Mouse (Mus musculus) lung, postnatal 0 days (tissue): ENCODE data around the gene Iqcf3. TPM values are rescaled to one million over a fixed set of nuclear protein-coding genes. Genes with fewer than 3 reads are reported as not detected.

ENCODE experiments used
- ATAC-seq: fragments of 200-750 bp; cut with Nextera tagmentation; 2 replicates; pipeline ENCODE4 v1.8.0; 2017; ENCODE audit warnings: moderate library complexity
- DNase-seq: peaks from one replicate; pipeline ENCODE4 v3.0.0-alpha.2; 2016; ENCODE audit warnings: low spot score
- H3K27ac ChIP-seq: fragments of 300-500 bp; sonication (generic); 2 replicates; pipeline ENCODE4 v1.5.1; 2014; ENCODE audit warnings: antibody characterized with exemption, mild to moderate bottlenecking, low read length, mixed read lengths
- H3K27me3 ChIP-seq: fragments of 300-500 bp; sonication (generic); replicated peaks from 2 replicates; pipeline ENCODE4 v1.6.1; 2014; ENCODE audit warnings: low read length, mixed read lengths; ENCODE audit not compliant: insufficient read depth
- H3K36me3 ChIP-seq: fragments of 300-500 bp; sonication (generic); 2 replicates; pipeline ENCODE4 v1.6.1; 2014; ENCODE audit warnings: low read length, mixed read lengths; ENCODE audit not compliant: insufficient read depth
- H3K4me1 ChIP-seq: fragments of 300-500 bp; sonication (generic); 2 replicates; pipeline ENCODE4 v1.6.1; 2014; ENCODE audit warnings: antibody characterized with exemption, low read depth, low read length, mixed read lengths; ENCODE audit not compliant: insufficient read depth
- H3K4me2 ChIP-seq: fragments of 300-500 bp; sonication (generic); replicated peaks from 2 replicates; pipeline ENCODE4 v1.6.1; 2014; ENCODE audit warnings: low read depth, mild to moderate bottlenecking, low read length, moderate library complexity, mixed read lengths
- H3K4me3 ChIP-seq: fragments of 300-500 bp; sonication (generic); 2 replicates; pipeline ENCODE4 v1.5.1; 2014; ENCODE audit warnings: low read depth, low read length
- H3K9ac ChIP-seq: fragments of 300-500 bp; sonication (generic); replicated peaks from 2 replicates; pipeline ENCODE4 v1.6.1; 2014; ENCODE audit warnings: low read depth, mild to moderate bottlenecking
- H3K9me3 ChIP-seq: fragments of 300-500 bp; sonication (generic); 2 replicates; pipeline ENCODE4 v1.6.1; 2016; ENCODE audit warnings: low read length, mixed read lengths
- CTCF ChIP-seq: IDR thresholded peaks from 2 replicates; pipeline ENCODE4 v1.5.1; 2016; ENCODE audit warnings: antibody characterized with exemption, mild to moderate bottlenecking
- EP300 ChIP-seq: IDR thresholded peaks from 2 replicates; pipeline ENCODE4 v1.6.1; 2016; ENCODE audit warnings: antibody characterized with exemption, mild to moderate bottlenecking, control low read depth
- WGBS: fragments of 180-500 bp; shearing (Covaris S2); extraction: QIAGEN DNeasy Blood & Tissue Kit; methylation state at CpG from one replicate; pipeline ENCODE4 v1.1.7; 2014; 5-methylcytosine and 5-hydroxymethylcytosine counted together
- polyA plus RNA-seq: library from polyadenylated mRNA; unstranded; fragments of >200 nt; fragmentation: Nextera tagmentation; extraction: Ambion mirVana; gene quantifications from 2 replicates; pipeline ENCODE4 v1.2.1, GENCODE M21; 2015

Iqcf3 gene
- polyA plus RNA-seq, 1 experiment from 2014 or later = not detected

GRCm38 (mm10) chr9:106472321-106472720 is 89.1 kb downstream of the Iqcf3 start:
- no peak overlapping the region for H3K4me2 ChIP-seq
- peaks cover 20% of the 10 kb centered on the region for H3K4me1 ChIP-seq
- TF ChIP-seq EP300 (no peak), CTCF (no peak)
- H3K9me3 ChIP-seq = no peaks in the 10 kb centered on the region
- ATAC-seq (no peak), DNase-seq (no peak)
- 61% methylated on average over 4 of the region's 4 CpGs for WGBS
- no peak overlapping the region for H3K4me3 ChIP-seq
- H3K27ac ChIP-seq = peak overlapping the region; percentile 54; the same call in 1 of the 2 replicates
- no peaks in the 10 kb centered on the region for H3K36me3 ChIP-seq
- H3K9ac ChIP-seq = no peak overlapping the region
- no peaks in the 10 kb centered on the region for H3K27me3 ChIP-seq

- DNase-seq = peak; percentile 80
- H3K4me1 ChIP-seq = peaks cover 19% of the 10 kb centered on the region
- no peaks in the 10 kb centered on the region for H3K27me3 ChIP-seq
- H3K36me3 ChIP-seq = no peaks in the 10 kb centered on the region
- H3K4me3 ChIP-seq = no peak overlapping the region
- no peak overlapping the region for H3K9ac ChIP-seq
- 8% methylated on average over 5 of the region's 5 CpGs for WGBS
- peak; percentile 18 for ATAC-seq
- no peak overlapping the region for H3K4me2 ChIP-seq
- TF ChIP-seq EP300 (no peak), CTCF (peak; percentile 9; the same call in 1 of the 2 replicates)
- H3K27ac ChIP-seq = peak overlapping the region; percentile 54; the same call in 1 of the 2 replicates
- H3K9me3 ChIP-seq = no peaks in the 10 kb centered on the region
Observed at GRCm38 (mm10) chr9:106471892-106472291, 89.5 kb downstream of the Iqcf3 start.

GRCm38 (mm10) chr9:106470991-106471750 is 90.3 kb downstream of the Iqcf3 start:
- H3K27ac ChIP-seq = no peak overlapping the region
- no peaks in the 10 kb centered on the region for H3K36me3 ChIP-seq
- H3K4me2 ChIP-seq = no peak overlapping the region
- whole genome bisulfite sequencing = 70% methylated on average over 14 of the region's 14 CpGs
- TF ChIP-seq EP300 = no peak
- no peak for TF ChIP-seq CTCF
- ATAC-seq (no peak), DNase-seq (no peak)
- no peak overlapping the region for H3K4me3 ChIP-seq
- no peaks in the 10 kb centered on the region for H3K27me3 ChIP-seq
- H3K4me1 ChIP-seq = peaks cover 19% of the 10 kb centered on the region
- H3K9ac ChIP-seq = no peak overlapping the region
- no peaks in the 10 kb centered on the region for H3K9me3 ChIP-seq

- Histone ChIP-seq H3K4me2 (no peak overlapping the region), H3K27ac (no peak overlapping the region), H3K4me3 (no peak overlapping the region), H3K36me3 (no peaks in the 10 kb centered on the region), H3K9ac (no peak overlapping the region), H3K27me3 (0 out of 2 replicates have a peak, but pooled peaks cover 2% of the 10 kb centered on the region), H3K9me3 (no peaks in the 10 kb centered on the region), H3K4me1 (peaks cover 10% of the 10 kb centered on the region)
- no peak for TF ChIP-seq CTCF
- TF ChIP-seq EP300 = no peak
- ATAC-seq (no peak), DNase-seq (no peak)
- WGBS = 60% methylated on average over 9 of the region's 9 CpGs
Observed at GRCm38 (mm10) chr9:106469776-106470175, 91.7 kb downstream of the Iqcf3 start.

GRCm38 (mm10) chr9:106469317-106469716 is 92.1 kb downstream of the Iqcf3 start:
- no peak overlapping the region for H3K9ac ChIP-seq
- DNase-seq = no peak
- no peaks in the 10 kb centered on the region for H3K36me3 ChIP-seq
- 0 out of 2 replicates have a peak, but pooled peaks cover 5% of the 10 kb centered on the region for H3K27me3 ChIP-seq
- TF ChIP-seq CTCF (peak; percentile 26), EP300 (no peak)
- H3K4me2 ChIP-seq = no peak overlapping the region
- H3K4me3 ChIP-seq = no peak overlapping the region
- no peak overlapping the region for H3K27ac ChIP-seq
- 57% methylated on average over 6 of the region's 6 CpGs for WGBS
- ATAC-seq = no peak
- no peaks in the 10 kb centered on the region for H3K9me3 ChIP-seq
- peaks cover 9% of the 10 kb centered on the region for H3K4me1 ChIP-seq

- DNase-seq (no peak), ATAC-seq (no peak)
- 85% methylated on average over 7 of the region's 7 CpGs for WGBS
- TF ChIP-seq CTCF (no peak), EP300 (no peak)
- 0 out of 2 replicates have a peak, but pooled peaks cover 5% of the 10 kb centered on the region for H3K27me3 ChIP-seq
- no peak overlapping the region for H3K4me2 ChIP-seq
- H3K9me3 ChIP-seq = no peaks in the 10 kb centered on the region
- peaks cover 7% of the 10 kb centered on the region; the same call in 1 of the 2 replicates for H3K36me3 ChIP-seq
- peaks cover 4% of the 10 kb centered on the region for H3K4me1 ChIP-seq
- no peak overlapping the region for H3K9ac ChIP-seq
- H3K27ac ChIP-seq = no peak overlapping the region
- no peak overlapping the region for H3K4me3 ChIP-seq
Observed at GRCm38 (mm10) chr9:106467746-106468145, 93.7 kb downstream of the Iqcf3 start.
